Mouse (Mus musculus) heart, embryonic 14.5 days (tissue): Measurements from ENCODE around the gene Il6ra. TPM values are rescaled to one million over a fixed set of nuclear protein-coding genes. Genes with fewer than 3 reads are reported as not detected.

Source experiments
- ATAC-seq: fragments of 200-750 bp; cut with Nextera tagmentation; 2 replicates; pipeline ENCODE4 v1.8.0; 2017; ENCODE audit warnings: low read depth, moderate TSS enrichment; ENCODE audit not compliant: insufficient number of reproducible peaks, insufficient read depth, low FRiP score
- H3K27ac ChIP-seq, 2 experiments: fragments of 200-500 bp in 1 of 2; fragments of 300-500 bp in 1 of 2; sonication (generic) in 1 of 2; replicated peaks in 1 of 2; 2 replicates each; pipeline ENCODE4 v1.5.1; 2012 to 2014; ENCODE audit warnings: low read depth in 2 of 2, low read length in 2 of 2, control low read depth in 1 of 2, mild to moderate bottlenecking in 1 of 2, mixed read lengths in 1 of 2; ENCODE audit not compliant: control insufficient read depth in 1 of 2, insufficient read depth in 1 of 2
- H3K27me3 ChIP-seq: fragments of 300-500 bp; sonication (generic); 2 replicates; pipeline ENCODE4 v1.6.1; 2014; ENCODE audit warnings: mild to moderate bottlenecking, low read length, control low read depth; ENCODE audit not compliant: control insufficient read depth, insufficient read depth
- H3K36me3 ChIP-seq: fragments of 300-500 bp; sonication (generic); 2 replicates; pipeline ENCODE4 v1.6.1; 2014; ENCODE audit warnings: mild to moderate bottlenecking, control low read depth, low read length, mixed read lengths; ENCODE audit not compliant: control insufficient read depth, insufficient read depth
- H3K4me1 ChIP-seq, 2 experiments: fragments of 200-500 bp in 1 of 2; fragments of 300-500 bp in 1 of 2; sonication (generic) in 1 of 2; 2 replicates each; pipeline ENCODE4 v1.6.1; 2012 to 2014; ENCODE audit warnings: low read length in 2 of 2, control low read depth in 1 of 2, mixed read lengths in 1 of 2; ENCODE audit not compliant: control insufficient read depth in 2 of 2, insufficient read depth in 2 of 2
- H3K4me2 ChIP-seq: fragments of 300-500 bp; sonication (generic); 2 replicates; pipeline ENCODE4 v1.6.1; 2014; ENCODE audit warnings: mild to moderate bottlenecking, low read length
- H3K4me3 ChIP-seq, 2 experiments: fragments of 200-500 bp in 1 of 2; fragments of 300-500 bp in 1 of 2; sonication (generic) in 1 of 2; 2 replicates each; pipeline ENCODE4 v1.5.1; 2012 to 2014; ENCODE audit warnings: low read length in 2 of 2, mild to moderate bottlenecking in 2 of 2, control low read depth in 1 of 2, low read depth in 1 of 2, moderate library complexity in 1 of 2; ENCODE audit not compliant: control insufficient read depth in 1 of 2, insufficient read depth in 1 of 2
- H3K9ac ChIP-seq: fragments of 300-500 bp; sonication (generic); 2 replicates; pipeline ENCODE4 v1.6.1; 2014; ENCODE audit warnings: mild to moderate bottlenecking, low read length
- H3K9me3 ChIP-seq: fragments of 300-500 bp; sonication (generic); 2 replicates; pipeline ENCODE4 v1.6.1; 2016; ENCODE audit warnings: low read length, control low read depth; ENCODE audit not compliant: control insufficient read depth
- WGBS: fragments of 180-500 bp; shearing (Covaris S2); extraction: QIAGEN DNeasy Blood & Tissue Kit; methylation state at CpG from one replicate; pipeline ENCODE4 v1.1.7; 2014; 5-methylcytosine and 5-hydroxymethylcytosine counted together
- polyA plus RNA-seq: library from polyadenylated mRNA; unstranded; fragments of >200 nt; fragmentation: Nextera tagmentation; extraction: Ambion mirVana; gene quantifications from 2 replicates; pipeline ENCODE4 v1.2.1, GENCODE M21; 2014

Il6ra gene
- polyA plus RNA-seq, 1 experiment from 2014 or later, result 0.32 TPM

DNA sequence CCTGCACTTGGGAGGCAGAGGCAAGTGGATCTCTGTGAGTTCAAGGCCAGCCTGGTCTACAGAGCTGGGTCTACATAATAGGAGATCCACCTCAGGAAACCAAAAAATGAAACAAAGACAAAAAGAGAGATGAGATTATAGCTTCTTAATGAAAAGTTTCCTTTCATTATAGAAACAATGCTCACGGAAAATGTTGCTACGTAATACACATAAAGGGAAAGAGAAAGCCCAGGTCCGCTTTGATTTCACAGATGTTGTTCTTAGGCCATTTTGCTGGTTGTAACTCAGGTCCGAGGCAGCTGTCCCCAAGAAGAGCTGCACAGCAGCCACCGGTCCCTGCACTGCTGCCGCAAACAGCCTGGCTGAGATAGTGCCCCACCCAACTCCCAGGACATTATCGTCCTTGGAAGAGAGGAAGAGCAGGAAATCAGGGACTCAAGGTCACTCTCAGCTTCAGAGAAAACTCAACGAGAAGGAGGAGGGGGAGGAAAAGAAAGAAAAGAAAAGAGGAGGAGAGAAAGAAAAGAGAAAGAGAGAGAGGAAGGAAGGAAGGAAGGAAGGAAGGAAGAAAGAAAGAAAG lies 50.7 kb downstream of the Il6ra start:
- Histone ChIP-seq H3K4me2 (no peak overlapping the region), H3K4me3 (no peak overlapping the region), H3K9me3 (0 out of 2 replicates have a peak, but pooled peaks cover 2% of the 10 kb centered on the region), H3K27ac (no peak overlapping the region), H3K4me1 (peaks cover 4 to 7% of the 10 kb centered on the region in 2 experiments; a peak in 1 of 4 replicates), H3K9ac (no peak overlapping the region), H3K27me3 (no peaks in the 10 kb centered on the region), H3K36me3 (peaks cover 2% of the 10 kb centered on the region; the same call in 1 of the 2 replicates)
- 49% methylated on average over 8 of the region's 8 CpGs for WGBS
- no peak for ATAC-seq

DNA sequence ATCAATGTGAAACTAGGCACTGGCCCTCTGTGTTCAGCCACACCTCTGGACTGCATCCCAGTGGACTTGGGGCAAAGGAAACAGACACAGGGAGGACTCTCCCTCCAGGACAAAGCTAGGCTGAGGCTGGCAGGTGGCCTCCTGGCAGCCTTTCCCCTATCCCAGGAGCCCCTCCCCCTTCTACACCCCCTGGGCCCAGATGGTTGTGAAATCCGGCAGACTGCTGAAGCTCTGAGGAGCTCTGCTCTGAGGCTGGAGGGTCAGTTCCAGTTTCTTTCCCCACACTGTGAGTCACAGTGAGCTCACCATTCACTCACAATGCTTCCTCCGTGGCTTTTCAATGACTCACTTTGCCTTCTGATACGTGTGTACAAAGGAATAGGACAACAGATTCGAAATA lies 51.9 kb downstream of the Il6ra start:
- Histone ChIP-seq H3K27ac (no peak overlapping the region), H3K4me3 (no peak overlapping the region), H3K9ac (no peak overlapping the region), H3K9me3 (0 out of 2 replicates have a peak, but pooled peaks cover 5% of the 10 kb centered on the region), H3K4me1 (peaks cover 4 to 7% of the 10 kb centered on the region in 2 experiments; a peak in 1 of 4 replicates), H3K4me2 (no peak overlapping the region), H3K36me3 (peaks cover 11% of the 10 kb centered on the region), H3K27me3 (no peaks in the 10 kb centered on the region)
- ATAC-seq, result peak; percentile 49; the same call in 1 of the 2 replicates
- WGBS, result 25% methylated on average over 4 of the region's 4 CpGs

DNA sequence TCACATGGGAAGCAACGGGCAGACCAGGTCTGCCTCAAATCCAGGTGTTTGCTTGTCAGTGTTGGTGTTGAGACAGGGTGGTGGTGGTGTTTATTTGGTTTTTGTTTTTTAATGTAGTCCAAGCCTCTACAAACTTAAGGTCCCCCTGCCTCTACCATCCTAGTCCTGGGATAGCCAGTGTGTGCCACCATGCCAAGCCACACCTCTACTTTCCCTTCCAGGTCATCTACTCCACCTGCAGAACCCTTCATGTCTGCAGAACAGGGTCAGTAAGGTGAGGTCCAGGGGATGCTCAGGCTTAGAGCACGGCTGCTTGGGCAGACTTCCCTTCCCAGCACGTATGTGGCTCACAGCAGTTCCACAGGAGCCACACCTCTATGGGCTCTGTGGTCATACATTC lies 52.7 kb downstream of the Il6ra start:
- H3K27ac ChIP-seq, result no peak overlapping the region
- no peak overlapping the region for H3K9ac ChIP-seq
- no peak overlapping the region for H3K4me2 ChIP-seq
- WGBS, result 78% methylated on average over 3 of the region's 3 CpGs
- H3K4me3 ChIP-seq, result no peak overlapping the region
- peaks cover 4 to 6% of the 10 kb centered on the region in 2 experiments; a peak in 1 of 4 replicates for H3K4me1 ChIP-seq
- no peak for ATAC-seq
- H3K36me3 ChIP-seq, result peaks cover 17% of the 10 kb centered on the region
- H3K9me3 ChIP-seq, result 0 out of 2 replicates have a peak, but pooled peaks cover 5% of the 10 kb centered on the region
- H3K27me3 ChIP-seq, result no peaks in the 10 kb centered on the region

DNA sequence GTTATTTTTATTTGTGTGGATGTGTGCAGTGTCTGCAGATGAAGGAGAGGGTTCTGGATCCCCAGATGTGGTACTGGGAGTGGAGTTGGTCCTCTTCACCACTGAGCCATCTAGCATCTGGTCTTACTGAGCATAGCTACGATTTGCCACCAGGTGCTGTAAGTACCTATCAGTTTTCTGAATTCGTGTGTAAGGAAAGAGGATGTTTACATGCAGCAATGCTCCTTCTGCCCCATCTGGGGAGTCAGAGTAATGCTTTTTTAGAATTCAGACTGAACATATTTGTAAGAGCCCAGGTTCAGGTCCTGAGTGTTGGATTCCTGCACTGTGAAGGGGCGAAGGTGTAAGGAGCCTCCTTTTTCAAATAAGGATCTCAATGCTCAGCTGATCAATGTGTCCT lies 53.1 kb downstream of the Il6ra start:
- Histone ChIP-seq H3K4me3 (no peak overlapping the region), H3K9me3 (0 out of 2 replicates have a peak, but pooled peaks cover 5% of the 10 kb centered on the region), H3K27me3 (no peaks in the 10 kb centered on the region), H3K4me1 (peaks cover 2 to 4% of the 10 kb centered on the region in 2 experiments; a peak in 1 of 4 replicates), H3K9ac (no peak overlapping the region), H3K27ac (no peak overlapping the region), H3K36me3 (peaks cover 17% of the 10 kb centered on the region), H3K4me2 (no peak overlapping the region)
- ATAC-seq, result no peak
- WGBS, result 61% methylated on average over 3 of the region's 3 CpGs

DNA sequence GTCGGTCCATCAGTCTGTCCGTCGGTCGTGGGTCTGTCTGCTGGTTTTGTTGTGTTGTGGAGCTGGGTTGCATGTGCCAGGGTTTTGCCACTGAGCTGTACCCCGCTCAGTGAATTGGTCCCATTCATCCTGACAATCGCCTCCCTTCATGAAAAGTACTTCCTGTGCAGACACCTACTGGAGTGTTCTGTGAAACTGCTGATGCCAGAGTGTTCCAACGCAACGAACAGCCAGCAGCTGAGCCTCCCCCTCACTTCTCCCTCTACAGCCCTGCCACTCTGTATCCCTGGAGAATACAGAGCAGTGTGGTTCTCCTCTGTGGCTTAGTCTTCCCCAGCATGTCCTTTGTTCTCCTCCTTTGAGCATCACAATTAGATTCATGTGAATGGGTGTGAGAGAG lies 54.1 kb downstream of the Il6ra start:
- no peak for ATAC-seq
- H3K27me3 ChIP-seq, result no peaks in the 10 kb centered on the region
- peaks cover 17% of the 10 kb centered on the region for H3K36me3 ChIP-seq
- H3K9ac ChIP-seq, result no peak overlapping the region
- no peak overlapping the region for H3K27ac ChIP-seq
- no peak overlapping the region for H3K4me2 ChIP-seq
- 66% methylated on average over 8 of the region's 8 CpGs for WGBS
- no peak overlapping the region for H3K4me3 ChIP-seq
- H3K9me3 ChIP-seq, result 0 out of 2 replicates have a peak, but pooled peaks cover 5% of the 10 kb centered on the region
- peaks cover 2 to 4% of the 10 kb centered on the region in 2 experiments; a peak in 1 of 4 replicates for H3K4me1 ChIP-seq

DNA sequence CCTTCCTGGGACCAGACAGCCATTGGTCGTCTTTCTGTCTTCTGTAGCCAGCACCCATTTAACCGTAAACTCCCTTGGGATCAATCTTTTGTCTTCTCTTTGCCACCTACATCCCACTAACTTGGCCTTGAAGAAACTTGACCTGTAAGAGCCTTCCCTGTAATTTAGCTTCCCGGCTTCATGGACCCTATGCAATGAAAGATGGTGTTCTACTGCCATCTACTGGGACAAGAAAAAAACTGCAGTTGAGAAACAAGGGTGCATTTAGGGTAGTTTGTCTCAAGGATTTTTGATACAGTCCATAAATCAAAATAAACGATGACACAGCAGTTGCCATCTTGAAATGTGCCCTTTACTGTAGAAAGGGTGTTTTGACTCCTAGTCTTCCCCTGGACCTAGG lies 54.9 kb downstream of the Il6ra start:
- ATAC-seq, result no peak
- Histone ChIP-seq H3K27me3 (no peaks in the 10 kb centered on the region), H3K4me3 (no peak overlapping the region), H3K27ac (no peak overlapping the region), H3K9ac (no peak overlapping the region), H3K4me1 (peaks cover 2 to 4% of the 10 kb centered on the region in 2 experiments; a peak in 1 of 4 replicates), H3K9me3 (0 out of 2 replicates have a peak, but pooled peaks cover 5% of the 10 kb centered on the region), H3K4me2 (no peak overlapping the region), H3K36me3 (peaks cover 17% of the 10 kb centered on the region)
- 9% methylated on average over 4 of the region's 4 CpGs for WGBS

DNA sequence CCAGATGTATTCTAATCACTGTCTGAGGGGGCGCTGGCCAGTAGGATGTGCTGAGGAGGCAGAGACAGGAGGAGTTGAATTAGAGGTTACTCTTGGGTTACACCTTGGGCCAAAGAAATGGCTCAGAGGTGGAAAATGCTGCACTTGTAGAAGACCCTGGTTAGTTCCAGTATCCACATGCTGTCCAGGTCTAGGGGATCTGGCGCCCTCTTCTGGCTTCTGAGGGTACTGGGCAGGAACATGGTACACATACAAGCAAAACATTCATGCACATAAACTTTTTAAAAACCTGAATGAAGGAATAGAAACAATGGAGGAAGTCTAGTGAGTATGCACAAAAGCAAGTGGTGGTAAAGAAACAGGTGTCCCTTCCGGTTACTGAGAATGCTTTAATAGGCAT lies 55.6 kb downstream of the Il6ra start:
- Histone ChIP-seq H3K4me1 (peaks cover 2 to 4% of the 10 kb centered on the region in 2 experiments; a peak in 1 of 4 replicates), H3K4me2 (no peak overlapping the region), H3K9me3 (0 out of 2 replicates have a peak, but pooled peaks cover 5% of the 10 kb centered on the region), H3K36me3 (peaks cover 21% of the 10 kb centered on the region), H3K4me3 (no peak overlapping the region), H3K27me3 (no peaks in the 10 kb centered on the region), H3K9ac (no peak overlapping the region), H3K27ac (no peak overlapping the region)
- no peak for ATAC-seq
- 81% methylated on average over 3 of the region's 3 CpGs for WGBS
